Mouse (Mus musculus) lung, embryonic 16.5 days (tissue): ENCODE data around the gene Zswim1. TPM values are rescaled to one million over a fixed set of nuclear protein-coding genes. Genes with fewer than 3 reads are reported as not detected.

ENCODE experiments used
- ATAC-seq: fragments of 200-750 bp; cut with Nextera tagmentation; 2 replicates; pipeline ENCODE4 v1.8.0; 2017; ENCODE audit warnings: low read depth, mild to moderate bottlenecking, moderate library complexity
- H3K27ac ChIP-seq: fragments of 300-500 bp; sonication (generic); 2 replicates; pipeline ENCODE4 v1.5.1; 2014; ENCODE audit warnings: mild to moderate bottlenecking, control low read depth, low read length
- H3K27me3 ChIP-seq: fragments of 300-500 bp; sonication (generic); 2 replicates; pipeline ENCODE4 v1.6.1; 2014; ENCODE audit warnings: low read depth, low read length, mixed read lengths; ENCODE audit not compliant: control insufficient read depth, insufficient read depth
- H3K36me3 ChIP-seq: fragments of 300-500 bp; sonication (generic); 2 replicates; pipeline ENCODE4 v1.6.1; 2014; ENCODE audit warnings: low read length; ENCODE audit not compliant: control insufficient read depth, insufficient read depth
- H3K4me1 ChIP-seq: fragments of 300-500 bp; sonication (generic); replicated peaks from 2 replicates; pipeline ENCODE4 v1.6.1; 2014; ENCODE audit warnings: low read length, mixed read lengths; ENCODE audit not compliant: control insufficient read depth, insufficient read depth
- H3K4me2 ChIP-seq: fragments of 300-500 bp; sonication (generic); 2 replicates; pipeline ENCODE4 v1.6.1; 2014; ENCODE audit warnings: low read depth, low read length, control low read depth
- H3K4me3 ChIP-seq: fragments of 300-500 bp; sonication (generic); 2 replicates; pipeline ENCODE4 v1.5.1; 2014; ENCODE audit warnings: mild to moderate bottlenecking, low read length, control low read depth
- H3K9ac ChIP-seq: fragments of 300-500 bp; sonication (generic); 2 replicates; pipeline ENCODE4 v1.6.1; 2014; ENCODE audit warnings: low read length, control low read depth
- H3K9me3 ChIP-seq: fragments of 300-500 bp; sonication (generic); 2 replicates; pipeline ENCODE4 v1.6.1; 2016; ENCODE audit warnings: low read length; ENCODE audit not compliant: control insufficient read depth
- WGBS: fragments of 180-500 bp; shearing (Covaris S2); extraction: QIAGEN DNeasy Blood & Tissue Kit; methylation state at CpG from one replicate; pipeline ENCODE4 v1.1.7; 2014; 5-methylcytosine and 5-hydroxymethylcytosine counted together
- polyA plus RNA-seq: library from polyadenylated mRNA; unstranded; fragments of >200 nt; fragmentation: Nextera tagmentation; extraction: Ambion mirVana; gene quantifications from 2 replicates; pipeline ENCODE4 v1.2.1, GENCODE M21; 2015

Gene Zswim1
- polyA plus RNA-seq, 1 experiment from 2014 or later = 16.6 TPM

DNA sequence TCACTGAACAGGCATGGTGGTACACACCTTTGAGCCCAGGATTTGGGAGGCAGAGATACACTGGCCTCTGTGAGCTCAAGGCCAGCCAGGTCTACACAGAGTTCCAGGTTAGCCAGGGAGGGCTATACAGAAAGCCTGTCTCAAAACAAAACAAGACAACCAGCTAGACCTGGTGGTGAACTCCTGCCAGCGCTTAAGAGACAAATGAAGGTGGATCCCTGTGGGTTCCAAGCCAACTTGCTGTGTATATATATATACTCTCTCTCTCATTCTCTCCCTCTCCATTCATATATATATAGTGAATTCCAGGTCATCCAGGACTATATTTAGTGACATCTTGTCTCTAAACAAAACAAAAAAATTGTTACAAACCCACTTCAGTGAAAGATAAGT lies 18.6 kb upstream of the Zswim1 start:
- Histone ChIP-seq H3K27me3 (no peaks in the 10 kb centered on the region), H3K4me2 (peak overlapping the region; percentile 69), H3K27ac (no peak overlapping the region), H3K4me3 (peak overlapping the region; percentile 88), H3K9ac (peak overlapping the region; percentile 77), H3K9me3 (no peaks in the 10 kb centered on the region), H3K36me3 (peaks cover 11% of the 10 kb centered on the region), H3K4me1 (peaks cover 12% of the 10 kb centered on the region)
- ATAC-seq = no peak
- 70% methylated on average over 1 of the region's 1 CpGs for WGBS

DNA sequence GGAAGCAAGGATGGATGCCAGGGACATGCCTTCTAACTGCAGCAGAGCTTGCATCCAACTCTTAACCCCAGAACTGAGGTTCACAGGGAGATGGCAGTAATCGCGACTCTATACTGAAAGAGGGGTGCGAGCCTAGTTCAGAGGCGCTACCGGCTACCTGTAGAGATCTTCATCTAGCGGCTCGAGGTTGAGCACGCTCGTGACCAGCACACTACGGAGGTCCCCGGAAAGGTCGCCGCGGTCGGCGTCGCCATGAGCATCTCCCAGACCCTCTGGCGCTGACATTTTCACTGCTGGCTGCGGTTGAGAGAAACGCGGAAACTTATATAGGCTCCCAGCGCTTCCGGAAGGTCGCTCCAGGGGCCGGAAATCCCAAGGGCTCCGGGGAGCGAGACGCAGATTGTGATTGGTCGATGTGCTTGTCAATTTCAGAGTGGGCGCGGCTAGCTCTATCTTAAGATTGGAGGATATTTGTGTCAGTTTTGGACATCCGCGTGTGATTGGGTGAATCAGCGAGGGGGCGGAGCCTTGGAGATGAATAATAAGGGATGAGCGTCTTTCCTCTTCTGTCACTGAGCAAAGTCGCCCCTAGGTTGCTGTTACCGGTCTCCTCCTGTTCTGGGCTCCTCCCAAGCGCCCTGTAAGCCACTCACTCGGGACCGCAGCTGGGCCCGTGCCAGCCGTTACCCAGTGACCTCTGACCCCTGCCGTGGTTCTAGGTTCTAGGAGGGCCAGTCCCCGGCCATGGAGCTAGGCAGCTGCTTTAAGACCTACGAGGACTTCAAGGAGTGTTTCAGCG lies 17.8 kb upstream of the Zswim1 start, which contains the start of the genes Acot8 and Zswim3:
Gene Acot8 (minus strand): TSS at position 350 of the 799 bp plus-strand sequence.
Gene Zswim3 (plus strand): TSS at position 566 of the 799 bp plus-strand sequence.
- Histone ChIP-seq H3K36me3 (peaks cover 7% of the 10 kb centered on the region), H3K4me1 (peaks cover 12% of the 10 kb centered on the region), H3K27ac (peak within 1 kb of the TSS; percentile 80), H3K9me3 (no peaks in the 10 kb centered on the region), H3K9ac (peak within 1 kb of the TSS; percentile 86), H3K4me3 (peak within 1 kb of the TSS; percentile 88), H3K27me3 (no peaks in the 10 kb centered on the region), H3K4me2 (peak within 1 kb of the TSS; percentile 77)
- ATAC-seq = peak; percentile 98
- under 1% methylated on average over 47 of the region's 47 CpGs for WGBS

DNA sequence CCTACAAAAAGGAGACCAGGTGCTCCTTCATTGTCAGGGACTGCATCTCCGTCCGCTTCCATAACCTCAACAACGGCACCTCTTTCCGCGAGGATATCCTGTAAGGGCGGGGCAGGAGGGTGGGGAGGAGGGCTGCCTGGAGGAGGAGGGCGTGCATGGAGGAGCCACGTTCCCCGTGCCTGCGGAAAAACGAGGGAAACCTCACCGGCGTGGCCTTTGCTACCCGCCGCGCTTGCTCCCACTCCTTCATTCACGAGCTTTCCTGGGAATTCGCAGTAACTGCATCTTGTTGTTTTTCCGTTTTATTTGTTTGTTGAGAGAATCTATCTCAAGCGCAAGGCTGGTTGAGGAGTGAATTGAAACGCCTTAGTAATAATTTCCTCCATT lies 17.2 kb upstream of the Zswim1 start:
- H3K27me3 ChIP-seq = no peaks in the 10 kb centered on the region
- peak overlapping the region; percentile 80 for H3K27ac ChIP-seq
- ATAC-seq = peak; percentile 63
- H3K9ac ChIP-seq = peak overlapping the region; percentile 86
- WGBS = 2% methylated on average over 21 of the region's 21 CpGs
- peak overlapping the region; percentile 88 for H3K4me3 ChIP-seq
- H3K4me2 ChIP-seq = peak overlapping the region; percentile 77
- H3K4me1 ChIP-seq = peaks cover 12% of the 10 kb centered on the region
- peaks cover 7% of the 10 kb centered on the region for H3K36me3 ChIP-seq
- H3K9me3 ChIP-seq = no peaks in the 10 kb centered on the region

DNA sequence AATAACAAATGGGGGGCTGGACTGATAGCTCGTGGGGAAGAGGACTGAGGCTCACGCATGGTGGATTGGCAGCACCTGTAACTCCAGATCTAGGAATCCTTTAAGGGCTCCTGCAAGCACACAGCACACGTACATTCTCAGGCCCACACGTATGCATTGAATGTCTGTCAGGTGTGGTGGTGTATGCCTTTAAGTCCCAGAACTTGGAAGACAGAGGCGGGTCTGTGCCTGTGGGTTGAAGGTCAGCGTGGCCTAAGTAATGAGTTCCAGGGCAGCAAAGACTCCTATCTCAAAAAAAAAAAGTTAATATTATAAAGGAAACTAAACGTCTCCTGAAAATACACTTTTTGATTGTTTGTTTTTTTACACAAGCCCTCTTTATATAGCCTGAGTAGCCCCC lies 15.9 kb upstream of the Zswim1 start:
- H3K4me1 ChIP-seq = peaks cover 12% of the 10 kb centered on the region
- no peaks in the 10 kb centered on the region for H3K9me3 ChIP-seq
- no peak overlapping the region for H3K9ac ChIP-seq
- peaks cover 2% of the 10 kb centered on the region; the same call in 1 of the 2 replicates for H3K36me3 ChIP-seq
- H3K4me2 ChIP-seq = no peak overlapping the region
- no peak for ATAC-seq
- WGBS = 72% methylated on average over 7 of the region's 7 CpGs
- no peak overlapping the region for H3K4me3 ChIP-seq
- H3K27me3 ChIP-seq = no peaks in the 10 kb centered on the region
- H3K27ac ChIP-seq = no peak overlapping the region

DNA sequence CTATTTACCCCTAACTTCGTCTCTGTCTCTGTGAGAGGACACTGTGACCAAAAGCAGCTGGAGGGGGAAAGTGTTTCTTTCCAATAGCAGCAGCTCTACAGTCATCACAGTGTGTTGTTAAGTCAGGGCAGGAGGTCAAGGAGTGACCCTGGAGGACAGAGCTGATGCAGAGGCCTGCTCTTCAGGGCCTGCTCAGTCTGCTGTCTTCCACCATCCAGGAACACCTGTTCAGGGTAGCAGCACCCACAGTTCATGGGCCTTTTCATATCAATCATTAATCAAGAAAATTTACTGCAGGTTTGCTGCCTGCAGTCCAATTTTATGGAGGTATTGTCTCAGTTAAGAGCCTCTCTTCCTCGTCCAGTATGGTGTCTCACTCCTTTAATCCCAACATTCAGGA lies 8.9 kb upstream of the Zswim1 start:
- no peak for ATAC-seq
- H3K27ac ChIP-seq = no peak overlapping the region
- H3K27me3 ChIP-seq = no peaks in the 10 kb centered on the region
- H3K9ac ChIP-seq = no peak overlapping the region
- peaks cover 2% of the 10 kb centered on the region; the same call in 1 of the 2 replicates for H3K36me3 ChIP-seq
- no peaks in the 10 kb centered on the region for H3K9me3 ChIP-seq
- no peak overlapping the region for H3K4me2 ChIP-seq
- no peak overlapping the region for H3K4me3 ChIP-seq
- 65% methylated on average over 2 of the region's 2 CpGs for WGBS
- H3K4me1 ChIP-seq = peaks cover 7% of the 10 kb centered on the region

DNA sequence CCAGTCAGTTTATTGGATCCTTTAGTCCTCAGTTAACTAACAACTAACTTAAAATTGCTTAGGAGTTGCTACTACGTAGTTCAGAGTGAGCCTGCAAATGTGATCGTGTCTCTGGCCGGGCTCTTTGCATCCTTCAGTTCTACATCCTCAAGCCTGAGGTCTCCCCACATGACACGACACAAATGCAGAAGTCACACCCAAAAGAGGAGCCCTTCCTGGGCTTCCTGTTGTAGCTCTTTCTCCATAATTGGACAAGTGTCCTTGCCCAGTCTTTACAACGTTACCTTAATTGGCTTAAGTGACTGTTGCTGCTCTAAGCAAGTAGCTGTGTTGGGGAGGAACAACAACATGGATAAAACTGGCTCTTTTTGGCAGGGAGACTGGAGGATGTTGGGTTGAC lies 7.1 kb upstream of the Zswim1 start:
- Histone ChIP-seq H3K27me3 (no peaks in the 10 kb centered on the region), H3K27ac (no peak overlapping the region), H3K9me3 (no peaks in the 10 kb centered on the region), H3K4me3 (no peak overlapping the region), H3K4me1 (peaks cover 7% of the 10 kb centered on the region), H3K4me2 (no peak overlapping the region), H3K36me3 (peaks cover 4% of the 10 kb centered on the region; the same call in 1 of the 2 replicates), H3K9ac (no peak overlapping the region)
- WGBS = 86% methylated on average over 5 of the region's 5 CpGs
- no peak for ATAC-seq

DNA sequence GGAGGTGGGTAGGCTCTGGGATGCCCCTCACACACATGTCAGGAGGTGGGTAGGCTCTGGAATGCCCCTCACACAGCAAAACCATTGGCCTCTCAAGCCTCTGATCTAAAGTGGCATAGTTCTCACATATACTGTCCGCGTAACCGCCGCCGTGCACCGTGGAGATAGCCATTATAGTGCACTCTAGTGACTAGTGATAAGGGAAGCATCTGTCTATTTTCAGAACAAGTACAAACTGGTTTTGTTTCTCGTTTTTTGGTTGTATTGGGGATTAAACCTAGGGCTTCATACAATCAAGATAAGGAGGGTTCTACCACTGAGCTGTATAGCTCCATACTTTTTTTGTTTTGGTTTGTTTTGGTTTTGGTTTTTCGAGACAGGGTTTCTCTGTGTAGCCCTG lies 6.7 kb upstream of the Zswim1 start:
- WGBS = 87% methylated on average over 8 of the region's 8 CpGs
- Histone ChIP-seq H3K9me3 (no peaks in the 10 kb centered on the region), H3K4me2 (no peak overlapping the region), H3K27me3 (no peaks in the 10 kb centered on the region), H3K9ac (no peak overlapping the region), H3K27ac (no peak overlapping the region), H3K4me1 (peaks cover 7% of the 10 kb centered on the region), H3K36me3 (peaks cover 8% of the 10 kb centered on the region; the same call in 1 of the 2 replicates), H3K4me3 (no peak overlapping the region)
- ATAC-seq = no peak

DNA sequence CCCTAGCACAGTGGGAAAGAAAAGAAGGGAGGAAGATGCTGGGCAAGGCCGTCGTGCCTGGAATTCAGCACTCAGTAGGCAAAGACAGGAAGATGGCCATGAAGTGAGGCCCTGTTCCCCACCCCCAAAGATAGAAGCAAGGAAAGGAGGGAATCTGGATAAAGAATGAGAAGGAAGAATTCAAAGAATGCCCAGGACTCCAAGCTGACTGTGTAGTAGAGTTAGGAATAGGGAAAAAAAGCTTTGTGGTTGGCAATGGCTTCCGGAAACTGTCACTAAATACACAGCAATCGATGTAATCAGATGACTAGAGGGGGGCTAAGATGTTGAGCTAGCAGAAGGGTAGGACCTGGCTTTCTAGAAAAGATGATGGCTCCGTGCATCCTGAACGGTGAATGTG lies 5.3 kb upstream of the Zswim1 start:
- H3K27ac ChIP-seq = no peak overlapping the region
- no peaks in the 10 kb centered on the region for H3K9me3 ChIP-seq
- peaks cover 12% of the 10 kb centered on the region; the same call in 1 of the 2 replicates for H3K36me3 ChIP-seq
- H3K4me3 ChIP-seq = no peak overlapping the region
- 0 out of 2 replicates have a peak, but pooled peaks have one; percentile 12 for ATAC-seq
- no peak overlapping the region for H3K4me2 ChIP-seq
- peaks cover 7% of the 10 kb centered on the region for H3K4me1 ChIP-seq
- H3K9ac ChIP-seq = no peak overlapping the region
- H3K27me3 ChIP-seq = no peaks in the 10 kb centered on the region
- WGBS = 53% methylated on average over 6 of the region's 6 CpGs

DNA sequence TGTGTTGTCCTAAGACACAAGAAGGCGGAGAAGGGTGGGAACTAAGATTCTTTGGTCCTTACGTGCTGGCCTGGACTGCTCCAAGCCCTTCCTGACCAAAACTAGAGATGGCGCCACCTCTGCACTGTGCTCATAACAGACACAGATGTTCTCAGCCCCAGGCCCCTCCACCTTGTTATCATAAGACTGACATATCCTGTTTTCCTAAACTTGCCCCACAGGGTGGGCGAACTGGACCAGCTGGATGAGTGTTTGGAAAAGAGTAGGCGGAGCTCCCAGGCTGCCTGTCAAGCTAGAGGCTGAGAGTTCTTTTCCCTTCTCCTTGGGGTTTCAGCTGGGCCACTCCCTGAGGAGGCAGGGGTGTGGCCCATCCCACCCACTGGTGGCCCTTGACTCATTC lies 4.8 kb upstream of the Zswim1 start:
- Histone ChIP-seq H3K9ac (no peak overlapping the region), H3K4me1 (peaks cover 7% of the 10 kb centered on the region), H3K9me3 (no peaks in the 10 kb centered on the region), H3K36me3 (peaks cover 10% of the 10 kb centered on the region; the same call in 1 of the 2 replicates), H3K4me3 (no peak overlapping the region), H3K27me3 (no peaks in the 10 kb centered on the region), H3K4me2 (no peak overlapping the region), H3K27ac (peak overlapping the region; percentile 27; the same call in 1 of the 2 replicates)
- 0 out of 2 replicates have a peak, but pooled peaks have one; percentile 44 for ATAC-seq
- 41% methylated on average over 5 of the region's 5 CpGs for WGBS
